Mouse (Mus musculus) liver, embryonic 15.5 days (tissue): ENCODE measurements around the gene Gm5617. TPM values are rescaled to one million over a fixed set of nuclear protein-coding genes. Genes with fewer than 3 reads are reported as not detected.

Experiments used
- ATAC-seq: fragments of 200-750 bp; cut with Nextera tagmentation; 2 replicates; pipeline ENCODE4 v1.8.0; 2017; ENCODE audit warnings: moderate number of reproducible peaks, mild to moderate bottlenecking, moderate library complexity; ENCODE audit not compliant: insufficient read depth
- H3K27ac ChIP-seq: fragments of 300-500 bp; sonication (generic); replicated peaks from 2 replicates; pipeline ENCODE4 v1.5.1; 2015; ENCODE audit warnings: mild to moderate bottlenecking, inconsistent platforms
- H3K27me3 ChIP-seq: fragments of 300-500 bp; sonication (generic); 2 replicates; pipeline ENCODE4 v1.6.1; 2015; ENCODE audit warnings: mild to moderate bottlenecking, inconsistent platforms
- H3K36me3 ChIP-seq: fragments of 300-500 bp; sonication (generic); replicated peaks from 2 replicates; pipeline ENCODE4 v1.6.1; 2015; ENCODE audit warnings: moderate library complexity, mild to moderate bottlenecking, inconsistent platforms
- H3K4me1 ChIP-seq: fragments of 300-500 bp; sonication (generic); replicated peaks from 2 replicates; pipeline ENCODE4 v1.6.1; 2015; ENCODE audit warnings: inconsistent platforms
- H3K4me2 ChIP-seq: fragments of 300-500 bp; sonication (generic); 2 replicates; pipeline ENCODE4 v1.6.1; 2015; ENCODE audit warnings: moderate library complexity, mild to moderate bottlenecking, inconsistent platforms
- H3K4me3 ChIP-seq: fragments of 300-500 bp; sonication (generic); replicated peaks from 2 replicates; pipeline ENCODE4 v1.5.1; 2015; ENCODE audit warnings: mild to moderate bottlenecking, inconsistent platforms
- H3K9ac ChIP-seq: fragments of 300-500 bp; sonication (generic); 2 replicates; pipeline ENCODE4 v1.6.1; 2015; ENCODE audit warnings: moderate library complexity, mild to moderate bottlenecking, inconsistent platforms
- H3K9me3 ChIP-seq: fragments of 300-500 bp; sonication (generic); replicated peaks from 2 replicates; pipeline ENCODE4 v1.6.1; 2016; ENCODE audit warnings: inconsistent platforms
- WGBS: fragments of 180-500 bp; shearing (Covaris S2); methylation state at CpG from one replicate; pipeline ENCODE4 v1.1.7; 2015; ENCODE audit warnings: mixed read lengths; ENCODE audit not compliant: insufficient replicate concordance; 5-methylcytosine and 5-hydroxymethylcytosine counted together
- polyA plus RNA-seq: library from polyadenylated mRNA; unstranded; fragments of >200 nt; fragmentation: Nextera tagmentation; extraction: Ambion mirVana; gene quantifications from 2 replicates; pipeline ENCODE4 v1.2.1, GENCODE M21; 2015

Gm5617 gene
- polyA plus RNA-seq, 1 experiment from 2014 or later: 17.3 TPM

DNA sequence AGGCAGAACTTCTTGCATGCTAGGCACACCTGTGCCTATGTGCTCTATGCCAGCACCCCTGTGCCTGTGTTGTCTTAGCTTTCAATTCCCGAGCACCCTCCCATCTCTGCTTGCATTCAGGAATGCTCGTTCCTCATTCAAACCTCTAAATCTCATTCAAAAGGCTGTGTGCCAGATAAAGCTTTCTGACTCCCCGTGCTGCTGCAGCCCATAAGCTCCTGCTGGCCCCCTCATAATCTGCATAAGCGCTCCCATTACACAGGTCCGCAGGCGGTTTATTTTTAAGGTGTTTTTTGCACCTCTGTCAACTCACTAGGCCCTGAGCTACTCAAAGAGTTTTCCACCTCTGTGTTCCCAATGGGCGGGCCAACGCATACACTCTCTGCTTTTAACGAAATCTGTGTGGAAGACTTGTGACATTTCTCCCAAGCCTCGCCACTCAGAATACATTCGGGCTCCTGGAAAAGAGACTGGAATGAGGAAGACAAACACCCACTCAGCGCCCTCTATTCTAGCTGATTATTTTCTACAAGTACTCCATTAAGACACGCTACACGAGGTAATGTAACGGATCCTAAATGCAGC is 22.7 kb upstream of the Gm5617 start:
- H3K4me3 ChIP-seq: no peak overlapping the region
- H3K4me1 ChIP-seq: peaks cover 12% of the 10 kb centered on the region
- no peak overlapping the region for H3K4me2 ChIP-seq
- H3K9me3 ChIP-seq: no peaks in the 10 kb centered on the region
- H3K36me3 ChIP-seq: peaks cover 57% of the 10 kb centered on the region
- H3K27me3 ChIP-seq: no peaks in the 10 kb centered on the region
- no peak overlapping the region for H3K27ac ChIP-seq
- no peak overlapping the region for H3K9ac ChIP-seq
- WGBS: 84% methylated on average over 15 of the region's 15 CpGs
- no peak for ATAC-seq

DNA sequence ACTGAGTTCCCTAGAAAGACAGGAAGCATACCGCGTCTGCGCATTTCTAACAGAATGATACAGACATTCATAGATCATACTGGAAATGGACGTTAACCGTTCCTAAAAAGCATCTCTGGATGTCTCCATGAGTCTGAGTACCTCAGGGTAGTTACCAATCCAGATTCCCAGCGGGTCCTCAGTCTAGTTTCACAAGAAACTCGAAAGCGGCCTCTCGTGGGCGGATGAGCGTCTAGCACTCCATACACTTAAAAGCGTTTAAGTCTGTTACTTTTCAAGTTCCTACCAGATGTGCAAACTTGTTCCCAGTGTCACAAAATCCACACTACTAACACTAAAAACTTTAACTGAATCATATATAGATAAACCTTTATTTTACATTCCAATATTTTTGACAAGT is 22.1 kb upstream of the Gm5617 start:
- 80% methylated on average over 12 of the region's 12 CpGs for WGBS
- no peak for ATAC-seq
- Histone ChIP-seq H3K27me3 (no peaks in the 10 kb centered on the region), H3K4me2 (no peak overlapping the region), H3K4me1 (peaks cover 14% of the 10 kb centered on the region), H3K36me3 (peaks cover 56% of the 10 kb centered on the region), H3K27ac (no peak overlapping the region), H3K9me3 (no peaks in the 10 kb centered on the region), H3K4me3 (no peak overlapping the region), H3K9ac (no peak overlapping the region)

DNA sequence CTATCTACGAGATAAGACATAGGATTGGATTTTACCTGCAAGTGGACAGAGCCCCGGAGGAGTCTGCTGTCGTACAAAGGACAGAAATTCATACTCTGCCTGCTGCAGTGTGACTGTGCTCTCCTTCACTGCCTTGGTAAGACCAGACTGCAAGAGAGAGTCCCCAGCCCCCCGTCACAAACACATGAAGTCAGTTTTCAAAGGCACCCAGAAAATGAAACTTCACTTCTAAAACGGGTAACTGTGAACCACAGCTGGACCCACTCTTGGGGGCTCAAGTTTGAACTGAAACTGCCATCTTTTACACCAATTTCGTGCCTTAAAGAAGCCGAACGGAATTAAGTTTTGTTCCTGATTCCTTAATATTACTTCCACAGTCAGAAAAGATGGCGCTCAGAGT is 20.9 kb upstream of the Gm5617 start:
- WGBS: 82% methylated on average over 9 of the region's 9 CpGs
- no peak for ATAC-seq
- peaks cover 22% of the 10 kb centered on the region for H3K4me1 ChIP-seq
- peaks cover 49% of the 10 kb centered on the region for H3K36me3 ChIP-seq
- no peak overlapping the region for H3K4me3 ChIP-seq
- H3K9ac ChIP-seq: no peak overlapping the region
- no peak overlapping the region for H3K27ac ChIP-seq
- no peaks in the 10 kb centered on the region for H3K9me3 ChIP-seq
- H3K4me2 ChIP-seq: no peak overlapping the region
- no peaks in the 10 kb centered on the region for H3K27me3 ChIP-seq

DNA sequence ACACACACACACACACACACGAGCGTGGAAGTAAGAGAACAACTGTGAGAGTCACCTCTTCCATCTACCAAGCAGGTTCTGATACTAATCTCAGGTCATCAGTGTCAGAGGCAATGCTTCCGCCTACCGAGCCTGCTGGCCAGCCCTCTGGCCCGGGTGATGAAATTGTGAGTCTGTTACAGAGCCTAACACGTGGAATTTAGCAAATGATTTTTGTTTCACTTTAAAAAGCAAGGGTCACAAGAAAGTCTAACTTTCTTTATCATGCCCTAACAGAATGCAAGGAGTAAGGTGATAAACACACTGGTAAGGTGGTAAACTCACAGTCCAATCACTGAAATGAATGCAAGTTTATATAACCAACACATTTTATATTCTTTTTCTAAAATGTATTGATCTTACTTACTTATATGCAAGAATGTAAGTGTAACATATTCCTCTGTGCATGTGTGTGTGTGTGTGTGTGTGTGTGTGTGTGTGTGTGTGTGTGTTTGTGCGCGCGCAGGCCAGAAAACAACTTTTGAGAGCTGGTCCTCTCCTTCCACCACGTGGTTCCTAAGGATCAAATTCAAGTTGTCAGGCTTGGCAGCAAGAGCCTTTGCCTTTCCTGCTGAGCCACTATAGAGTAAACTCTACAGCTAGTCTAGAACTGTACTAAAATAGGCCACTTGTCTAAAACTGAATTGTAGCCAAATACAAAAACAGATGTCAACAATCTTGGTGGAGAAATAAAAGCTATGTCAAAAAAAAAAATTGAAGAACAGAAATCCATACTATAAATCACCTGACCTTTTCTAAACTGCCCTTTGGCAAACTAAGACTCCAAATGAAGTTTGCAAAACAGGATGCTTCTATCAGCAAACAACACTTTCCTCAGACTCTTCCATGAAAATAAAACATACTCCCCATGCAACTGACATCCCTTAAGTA is 18.7 kb upstream of the Gm5617 start:
- Histone ChIP-seq H3K9ac (no peak overlapping the region), H3K4me1 (peaks cover 39% of the 10 kb centered on the region), H3K27ac (no peak overlapping the region), H3K4me2 (no peak overlapping the region), H3K27me3 (no peaks in the 10 kb centered on the region), H3K36me3 (peaks cover 37% of the 10 kb centered on the region), H3K4me3 (no peak overlapping the region), H3K9me3 (no peaks in the 10 kb centered on the region)
- no peak for ATAC-seq
- 70% methylated on average over 10 of the region's 10 CpGs for WGBS

DNA sequence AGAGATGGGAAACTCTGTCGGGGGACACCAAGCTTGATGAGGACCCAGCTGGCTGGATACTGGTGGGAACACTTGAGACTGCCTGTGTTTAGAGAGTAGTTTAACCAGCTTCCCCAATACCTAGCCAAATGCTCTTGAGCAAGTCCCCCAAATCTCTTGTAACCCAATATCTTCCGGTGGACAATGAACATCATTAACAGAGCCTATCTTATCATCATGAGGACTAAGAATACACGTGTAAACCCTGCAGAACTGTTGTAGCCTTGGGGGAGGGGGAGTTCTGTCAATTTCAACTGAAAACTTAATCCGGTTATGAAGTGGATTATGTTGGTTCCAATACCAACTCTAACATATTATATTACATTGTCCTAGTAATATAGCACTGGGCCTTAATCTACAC is 16.4 kb upstream of the Gm5617 start:
- H3K4me3 ChIP-seq: no peak overlapping the region
- WGBS: 57% methylated on average over 4 of the region's 4 CpGs
- no peak for ATAC-seq
- no peaks in the 10 kb centered on the region for H3K27me3 ChIP-seq
- H3K9me3 ChIP-seq: no peaks in the 10 kb centered on the region
- H3K36me3 ChIP-seq: peaks cover 27% of the 10 kb centered on the region
- H3K4me1 ChIP-seq: peaks cover 42% of the 10 kb centered on the region
- peak overlapping the region; percentile 98 for H3K4me2 ChIP-seq
- no peak overlapping the region for H3K27ac ChIP-seq
- H3K9ac ChIP-seq: no peak overlapping the region

DNA sequence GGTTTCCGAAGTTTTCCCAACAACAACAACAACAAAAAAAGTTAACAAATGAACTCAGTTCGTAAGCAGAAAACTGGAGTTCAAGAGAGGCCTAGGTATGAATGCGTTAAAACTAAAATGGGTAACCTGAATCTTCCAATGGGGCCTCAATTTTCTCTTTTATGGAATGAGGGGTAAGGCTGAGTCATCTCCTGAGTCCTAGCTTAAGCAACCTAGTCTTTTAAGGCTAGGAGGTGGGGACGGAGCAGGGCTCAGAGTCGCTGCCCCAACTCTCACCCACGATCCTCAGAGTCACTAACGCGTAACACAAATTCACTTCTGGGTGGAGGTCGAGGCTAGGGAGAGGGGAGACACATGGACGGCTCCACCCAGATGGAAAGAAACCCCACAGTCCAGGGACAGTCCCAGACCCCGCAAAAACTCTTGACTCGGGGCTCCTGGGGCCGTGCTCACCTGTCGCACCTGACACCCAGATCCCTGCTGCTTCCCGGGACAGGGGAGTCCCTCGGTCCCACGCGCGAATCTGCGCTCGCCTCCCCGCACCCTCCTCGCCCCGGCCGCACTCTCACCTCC is 15.3 kb upstream of the Gm5617 start:
- peak overlapping the region; percentile 85 for H3K4me3 ChIP-seq
- peaks cover 42% of the 10 kb centered on the region for H3K4me1 ChIP-seq
- H3K27ac ChIP-seq: peak overlapping the region; percentile 72
- H3K36me3 ChIP-seq: peaks cover 22% of the 10 kb centered on the region
- ATAC-seq: peak; percentile 32
- no peaks in the 10 kb centered on the region for H3K9me3 ChIP-seq
- peak overlapping the region; percentile 98 for H3K4me2 ChIP-seq
- peak overlapping the region; percentile 80 for H3K9ac ChIP-seq
- H3K27me3 ChIP-seq: no peaks in the 10 kb centered on the region
- WGBS: 5% methylated on average over 25 of the region's 25 CpGs

DNA sequence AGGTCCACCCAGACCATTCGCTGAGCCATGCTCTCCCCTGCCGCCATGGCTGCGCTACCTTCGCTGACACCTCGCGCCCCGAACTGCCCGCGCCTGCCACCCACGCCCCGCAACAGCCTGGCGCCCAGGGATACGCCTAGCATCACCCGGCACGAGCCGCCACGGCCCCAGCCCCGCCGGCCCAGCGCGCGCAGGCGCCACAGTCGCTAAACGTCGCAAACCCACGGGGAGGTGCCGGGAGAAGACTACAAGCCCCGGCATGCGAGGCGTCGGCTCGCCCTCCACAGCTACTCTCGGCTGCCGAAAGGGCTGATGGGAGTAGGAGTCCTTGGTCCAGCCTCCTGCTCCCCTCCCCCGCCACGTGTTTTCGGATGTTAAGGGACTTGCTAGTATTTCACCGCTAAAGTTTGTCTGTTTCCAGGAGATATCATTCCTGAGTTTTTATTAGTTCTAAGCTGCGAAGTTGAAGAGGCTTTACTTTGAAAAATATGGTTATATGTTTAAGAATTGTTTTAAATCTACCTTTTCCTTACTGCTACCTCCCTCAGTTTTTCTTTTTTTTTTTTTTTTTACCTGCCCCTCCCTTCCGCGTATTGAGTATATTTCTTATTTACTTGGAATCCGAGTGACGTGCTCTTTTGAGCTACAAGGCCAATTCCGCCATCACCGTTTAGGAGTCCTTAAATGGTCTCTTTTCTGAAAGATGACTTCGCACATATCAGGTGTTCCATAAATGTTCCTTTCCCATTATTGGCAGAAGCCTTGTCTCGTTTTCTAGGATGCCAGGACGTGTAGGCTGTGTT is 14.6 kb upstream of the Gm5617 start, which contains the start of gene Rexo2:
Gene Rexo2 (minus strand): TSS at position 213 of the 803 bp plus-strand sequence.
- Histone ChIP-seq H3K4me2 (peak within 1 kb of the TSS; percentile 98), H3K27me3 (no peaks in the 10 kb centered on the region), H3K9ac (peak within 1 kb of the TSS; percentile 80), H3K27ac (peak within 1 kb of the TSS; percentile 72), H3K9me3 (no peaks in the 10 kb centered on the region), H3K4me1 (peaks cover 42% of the 10 kb centered on the region), H3K4me3 (peak within 1 kb of the TSS; percentile 85), H3K36me3 (peaks cover 19% of the 10 kb centered on the region)
- ATAC-seq: peak; percentile 99
- 1% methylated on average over 49 of the region's 49 CpGs for WGBS

DNA sequence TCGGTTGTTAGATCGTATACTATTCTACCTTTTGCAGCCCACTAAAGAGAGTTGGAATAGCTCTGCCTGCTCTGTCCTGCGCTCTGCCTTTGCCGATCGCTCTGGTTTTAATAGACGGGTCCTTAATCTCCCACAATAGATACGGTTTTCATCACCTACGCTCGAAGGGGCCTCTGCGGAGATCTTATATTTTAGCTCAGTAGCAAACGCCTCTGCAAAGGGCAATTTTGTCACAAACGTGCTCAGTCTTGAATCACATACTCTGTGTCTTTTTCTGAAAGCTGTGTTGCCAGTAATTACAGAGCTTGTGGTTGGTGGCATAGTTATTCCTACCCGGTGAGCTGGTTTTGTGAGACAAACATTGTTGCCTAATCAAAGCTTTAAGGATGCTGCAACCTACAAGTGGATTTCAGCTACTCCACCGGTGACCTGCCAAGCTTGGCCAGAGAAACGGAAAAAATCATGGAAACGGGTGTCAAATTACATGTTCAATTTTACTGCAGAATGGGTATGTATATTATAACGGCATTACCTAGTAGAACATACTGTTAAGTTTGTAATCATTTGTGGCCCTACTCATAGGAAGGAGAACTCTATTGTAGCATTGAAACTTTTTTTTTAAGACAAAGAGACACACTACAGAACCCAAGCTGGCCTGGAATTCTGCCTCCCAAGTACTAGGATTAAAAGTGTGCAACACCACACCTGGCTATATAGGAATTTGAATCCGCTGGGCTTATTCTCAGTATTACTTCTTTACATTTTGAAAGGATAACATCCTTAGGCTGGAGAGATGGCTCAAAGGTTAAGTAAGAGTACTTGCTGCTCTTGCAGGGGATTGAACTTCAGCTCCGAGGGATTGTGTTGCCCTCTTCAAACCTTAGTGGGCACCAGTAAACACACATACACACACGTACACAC is 13.8 kb upstream of the Gm5617 start:
- peaks cover 38% of the 10 kb centered on the region for H3K4me1 ChIP-seq
- no peaks in the 10 kb centered on the region for H3K9me3 ChIP-seq
- WGBS: 37% methylated on average over 20 of the region's 20 CpGs
- peak overlapping the region; percentile 98 for H3K4me2 ChIP-seq
- peak overlapping the region; percentile 85 for H3K4me3 ChIP-seq
- ATAC-seq: no peak
- H3K9ac ChIP-seq: peak overlapping the region; percentile 19; the same call in 1 of the 2 replicates
- 0 out of 2 replicates have a peak overlapping the region, but pooled peaks have one; percentile 46 for H3K27ac ChIP-seq
- peaks cover 22% of the 10 kb centered on the region for H3K36me3 ChIP-seq
- H3K27me3 ChIP-seq: no peaks in the 10 kb centered on the region

DNA sequence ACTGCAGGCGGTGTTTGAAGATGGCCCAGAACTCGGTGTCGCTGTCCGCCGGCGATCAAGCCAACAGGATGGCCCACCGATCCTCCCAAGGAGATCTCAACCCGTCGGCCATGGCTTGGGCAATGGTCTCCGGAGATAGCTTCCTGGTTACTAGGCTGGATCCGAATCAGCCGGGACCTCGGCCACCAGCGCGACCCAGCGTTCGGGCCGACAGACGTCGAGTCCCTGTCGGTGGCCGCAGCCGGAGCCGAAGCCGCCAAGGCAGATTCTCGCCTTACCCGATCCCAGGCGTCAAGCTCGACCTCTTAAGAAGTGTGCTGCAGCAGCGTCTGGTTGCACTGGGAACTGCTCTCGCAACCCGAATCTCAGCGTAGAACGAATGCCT is 298 bp downstream of the Gm5617 start:
- H3K9ac ChIP-seq: peak overlapping the region; percentile 95
- WGBS: 4% methylated on average over 34 of the region's 34 CpGs
- H3K27me3 ChIP-seq: no peaks in the 10 kb centered on the region
- no peaks in the 10 kb centered on the region for H3K9me3 ChIP-seq
- peak overlapping the region; percentile 90 for H3K27ac ChIP-seq
- peak overlapping the region; percentile 83 for H3K4me2 ChIP-seq
- peaks cover 24% of the 10 kb centered on the region for H3K4me1 ChIP-seq
- peaks cover 31% of the 10 kb centered on the region for H3K36me3 ChIP-seq
- ATAC-seq: peak; percentile 55
- H3K4me3 ChIP-seq: peak overlapping the region; percentile 95

DNA sequence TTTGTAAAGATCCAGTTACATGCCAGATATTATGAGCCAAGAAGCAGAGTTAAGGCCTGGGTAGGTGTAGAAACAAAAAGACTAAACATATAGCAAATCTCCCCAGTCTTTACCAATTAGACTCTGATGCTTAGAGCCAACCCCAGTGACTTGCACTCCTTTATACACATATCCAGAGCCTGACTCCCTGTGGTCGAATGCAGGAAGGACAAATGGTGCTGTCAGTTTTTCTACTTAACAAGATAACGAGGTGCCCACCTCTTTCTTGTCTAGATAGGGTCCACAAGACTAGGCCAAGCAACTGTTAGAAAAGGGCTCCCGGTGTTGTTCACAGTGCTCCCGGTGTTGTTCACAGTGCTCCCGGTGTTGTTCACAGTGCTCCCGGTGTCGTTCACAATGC is 6.0 kb downstream of the Gm5617 start:
- H3K36me3 ChIP-seq: no peaks in the 10 kb centered on the region
- no peaks in the 10 kb centered on the region for H3K9me3 ChIP-seq
- H3K4me1 ChIP-seq: peaks cover 2% of the 10 kb centered on the region
- WGBS: 64% methylated on average over 7 of the region's 7 CpGs
- ATAC-seq: no peak
- H3K9ac ChIP-seq: no peak overlapping the region
- H3K27me3 ChIP-seq: peaks cover 19% of the 10 kb centered on the region
- H3K4me3 ChIP-seq: no peak overlapping the region
- H3K27ac ChIP-seq: no peak overlapping the region
- H3K4me2 ChIP-seq: no peak overlapping the region
